Comparison of ENCODE assay signal across 20 mouse cellular contexts in the genomic region with DNA sequence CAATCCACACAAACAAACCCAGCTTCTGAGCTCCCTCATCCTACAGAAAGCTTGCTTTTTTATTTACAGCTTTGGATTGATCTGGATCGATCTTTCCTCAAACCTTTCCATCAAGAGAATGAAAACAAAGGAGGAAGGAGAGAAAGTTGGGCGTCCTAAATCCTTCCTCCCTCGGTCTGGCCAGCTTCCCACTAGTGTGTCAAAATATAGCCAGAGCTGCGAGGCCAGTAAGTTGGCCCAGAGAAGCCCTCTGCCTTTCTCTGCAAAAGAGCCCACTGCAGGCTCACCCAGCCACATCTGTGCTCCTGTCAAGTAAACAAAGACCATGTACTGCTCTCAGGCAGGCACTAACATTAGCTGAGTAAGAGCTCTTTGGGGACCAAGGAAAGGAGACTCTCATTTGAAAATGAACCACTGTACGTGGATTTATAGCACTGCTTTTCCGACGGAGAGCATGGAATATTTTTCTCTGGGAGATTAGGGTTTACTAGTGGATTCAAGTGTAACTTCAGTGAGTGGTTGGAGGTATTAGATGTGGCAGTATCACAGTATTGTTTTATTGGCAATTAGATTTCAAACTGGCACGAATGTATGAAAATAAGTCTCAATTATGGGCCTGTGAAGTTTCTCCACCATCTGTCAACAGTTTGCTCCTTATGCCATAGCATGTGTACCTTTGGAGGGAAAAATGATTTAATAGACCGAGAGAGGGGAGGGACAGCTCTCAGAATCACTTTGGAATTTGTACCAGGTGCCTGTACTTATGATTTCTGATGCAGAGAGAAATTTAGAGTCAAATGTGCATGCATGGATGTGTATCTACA.
DNase-seq lines count a peak whose midpoint lies in the region; ATAC-seq and TF ChIP-seq lines count a peak whose summit lies in the region.
"Had no signal": no experiment of that assay in that cellular context is flagged by ENCODE, and none has a peak within 500 bp of the region (broad histone marks: within the 10 kb centered on the region; RNA-seq: fewer than 3 reads in every experiment).

No protein-coding gene starts in this region.

- H3K36me3 ChIP-seq in hindbrain, embryonic 11.5 days (ENCODE audit: control insufficient read depth, insufficient read depth, low read length) = no peaks in the 10 kb centered on the region
- no peaks in the 10 kb centered on the region for H3K36me3 ChIP-seq in hindbrain, postnatal 0 days (ENCODE audit: insufficient read depth, low read length)
- H3K36me3 ChIP-seq in midbrain, embryonic 11.5 days (ENCODE audit: control insufficient read depth, insufficient read depth, low read length) = no peaks in the 10 kb centered on the region
- no peaks in the 10 kb centered on the region for H3K36me3 ChIP-seq in midbrain, embryonic 16.5 days (ENCODE audit: control insufficient read depth, insufficient read depth, low read length)
- H3K36me3 ChIP-seq in forebrain, embryonic 16.5 days (ENCODE audit: control insufficient read depth, insufficient read depth) = no peaks in the 10 kb centered on the region
- no peaks in the 10 kb centered on the region for H3K36me3 ChIP-seq in midbrain, postnatal 0 days (ENCODE audit: insufficient read depth, low read length)
- H3K36me3 ChIP-seq: embryonic facial prominence, embryonic 13.5 days; limb, embryonic 13.5 days had no signal

- 0 out of 2 replicates have a peak, but pooled peaks cover 2% of the 10 kb centered on the region for H3K4me1 ChIP-seq in hindbrain, embryonic 11.5 days (replicated peaks; ENCODE audit: control insufficient read depth, insufficient read depth, low read length)
- 0 out of 2 replicates have a peak, but pooled peaks cover 6% of the 10 kb centered on the region for H3K4me1 ChIP-seq in hindbrain, postnatal 0 days (ENCODE audit: insufficient read depth, low read length)
- no peaks in the 10 kb centered on the region for H3K4me1 ChIP-seq in midbrain, embryonic 11.5 days (ENCODE audit: control insufficient read depth, insufficient read depth, low read length)
- H3K4me1 ChIP-seq in midbrain, embryonic 16.5 days (ENCODE audit: control insufficient read depth, insufficient read depth, low read length) = no peaks in the 10 kb centered on the region
- H3K4me1 ChIP-seq in forebrain, embryonic 16.5 days (replicated peaks; ENCODE audit: control insufficient read depth, insufficient read depth, low read length) = peaks cover 24% of the 10 kb centered on the region
- H3K4me1 ChIP-seq in midbrain, postnatal 0 days (ENCODE audit: insufficient read depth, low read length) = no peaks in the 10 kb centered on the region
- H3K4me1 ChIP-seq: embryonic facial prominence, embryonic 13.5 days had no signal

- H3K27me3 ChIP-seq in hindbrain, embryonic 11.5 days (ENCODE audit: control insufficient read depth, insufficient read depth, low read length) = no peaks in the 10 kb centered on the region
- no peaks in the 10 kb centered on the region for H3K27me3 ChIP-seq in hindbrain, postnatal 0 days (ENCODE audit: insufficient read depth, low read length)
- no peaks in the 10 kb centered on the region for H3K27me3 ChIP-seq in midbrain, embryonic 11.5 days (ENCODE audit: control insufficient read depth, insufficient read depth, low read length)
- H3K27me3 ChIP-seq in midbrain, embryonic 16.5 days (ENCODE audit: control insufficient read depth, insufficient read depth, low read depth, low read length) = no peaks in the 10 kb centered on the region
- no peaks in the 10 kb centered on the region for H3K27me3 ChIP-seq in forebrain, embryonic 16.5 days (replicated peaks; ENCODE audit: control insufficient read depth, insufficient read depth, low read length)
- no peaks in the 10 kb centered on the region for H3K27me3 ChIP-seq in midbrain, postnatal 0 days (ENCODE audit: insufficient read depth, low read length)
- H3K27me3 ChIP-seq: embryonic facial prominence, embryonic 13.5 days; limb, embryonic 13.5 days had no signal

- ATAC-seq in hindbrain, embryonic 11.5 days (ENCODE audit: low FRiP score) = no peak
- ATAC-seq in hindbrain, postnatal 0 days = no peak
- no peak for ATAC-seq in midbrain, embryonic 11.5 days (ENCODE audit: low FRiP score)
- no peak for ATAC-seq in midbrain, embryonic 16.5 days
- ATAC-seq in forebrain, embryonic 16.5 days = peak; percentile 76
- ATAC-seq in midbrain, postnatal 0 days (ENCODE audit: low FRiP score) = no peak
- ATAC-seq: CD4-positive, CD25-positive, alpha-beta regulatory T cell, adult 4 months; intestine, embryonic 16.5 days had no signal

- H3K4me3 ChIP-seq in hindbrain, embryonic 11.5 days (ENCODE audit: low read depth, low read length) = no peak overlapping the region
- H3K4me3 ChIP-seq in hindbrain, postnatal 0 days (ENCODE audit: low read length) = no peak overlapping the region
- no peak overlapping the region for H3K4me3 ChIP-seq in midbrain, embryonic 11.5 days (ENCODE audit: low read depth, low read length)
- no peak overlapping the region for H3K4me3 ChIP-seq in midbrain, embryonic 16.5 days (ENCODE audit: low read depth, low read length)
- no peak overlapping the region for H3K4me3 ChIP-seq in forebrain, embryonic 16.5 days (replicated peaks; ENCODE audit: low read length)
- H3K4me3 ChIP-seq in midbrain, postnatal 0 days (ENCODE audit: low read depth, low read length) = no peak overlapping the region
- H3K4me3 ChIP-seq in gastrocnemius, adult 2 months = no peak overlapping the region
- H3K4me3 ChIP-seq: embryonic facial prominence, embryonic 13.5 days; limb, embryonic 13.5 days had no signal

- H3K27ac ChIP-seq in hindbrain, embryonic 11.5 days (ENCODE audit: low read depth, low read length) = 0 out of 2 replicates have a peak overlapping the region, but pooled peaks have one; percentile 3
- no peak overlapping the region; the same call in 1 of the 2 replicates for H3K27ac ChIP-seq in hindbrain, postnatal 0 days
- H3K27ac ChIP-seq in midbrain, embryonic 11.5 days (ENCODE audit: low read depth, low read length) = no peak overlapping the region
- no peak overlapping the region; the same call in 1 of the 2 replicates for H3K27ac ChIP-seq in midbrain, embryonic 16.5 days (ENCODE audit: low read length)
- H3K27ac ChIP-seq in forebrain, embryonic 16.5 days (ENCODE audit: low read length) = peak overlapping the region; percentile 71
- H3K27ac ChIP-seq in midbrain, postnatal 0 days (ENCODE audit: low read depth, low read length) = no peak overlapping the region
- H3K27ac ChIP-seq in gastrocnemius, adult 2 months = no peak overlapping the region
- H3K27ac ChIP-seq: embryonic facial prominence, embryonic 13.5 days; kidney, postnatal 0 days; macrophage had no signal

- DNase-seq in hindbrain, embryonic 11.5 days (ENCODE audit: low spot score) = peak; percentile 5
- DNase-seq in hindbrain, postnatal 0 days (ENCODE audit: low spot score) = no peak
- DNase-seq in midbrain, embryonic 11.5 days (ENCODE audit: low spot score, missing footprints) = peak; percentile 56
- DNase-seq in midbrain, postnatal 0 days (ENCODE audit: low spot score) = peak; percentile 13
- no peak for DNase-seq in spleen, postnatal 4 days (ENCODE audit: low spot score in 2 of 2)
- no peak for DNase-seq in gastrocnemius, adult 2 months
- DNase-seq: cerebellum, postnatal 14 days; gastrocnemius, postnatal 10 days; heart, postnatal 14 days; right cerebral cortex, adult 18-20 months; spleen, adult 18-20 months; thymus, postnatal 25 days had no signal

- TF ChIP-seq CTCF in hindbrain, postnatal 0 days (IDR thresholded peaks at IDR 0.05; ENCODE audit: low read depth) = no peak
- TF ChIP-seq CTCF in midbrain, postnatal 0 days (IDR thresholded peaks at IDR 0.05) = no peak
- no peak for TF ChIP-seq CTCF in gastrocnemius, adult 2 months (IDR thresholded peaks at IDR 0.05)

- WGBS in hindbrain, embryonic 11.5 days = 78% methylated on average over 9 of the region's 9 CpGs
- WGBS in hindbrain, postnatal 0 days = 38% methylated on average over 9 of the region's 9 CpGs
- 85% methylated on average over 9 of the region's 9 CpGs for WGBS in midbrain, embryonic 11.5 days
- WGBS in midbrain, embryonic 16.5 days = 63% methylated on average over 9 of the region's 9 CpGs
- 40% methylated on average over 9 of the region's 9 CpGs for WGBS in forebrain, embryonic 16.5 days
- 55% methylated on average over 9 of the region's 9 CpGs for WGBS in midbrain, postnatal 0 days

- H3K9me3 ChIP-seq in hindbrain, embryonic 11.5 days (ENCODE audit: control insufficient read depth, low read length) = no peaks in the 10 kb centered on the region
- H3K9me3 ChIP-seq in hindbrain, postnatal 0 days (ENCODE audit: low read length) = no peaks in the 10 kb centered on the region
- H3K9me3 ChIP-seq in midbrain, embryonic 11.5 days (ENCODE audit: control insufficient read depth, low read length) = no peaks in the 10 kb centered on the region
- H3K9me3 ChIP-seq in midbrain, embryonic 16.5 days (replicated peaks; ENCODE audit: control insufficient read depth, low read length, poor library complexity, severe bottlenecking) = no peaks in the 10 kb centered on the region
- H3K9me3 ChIP-seq in forebrain, embryonic 16.5 days (ENCODE audit: control insufficient read depth, low read length) = no peaks in the 10 kb centered on the region
- H3K9me3 ChIP-seq in midbrain, postnatal 0 days (ENCODE audit: low read length) = no peaks in the 10 kb centered on the region
- H3K9me3 ChIP-seq: embryonic facial prominence, embryonic 13.5 days; limb, embryonic 13.5 days had no signal

- no peak overlapping the region for H3K4me2 ChIP-seq in hindbrain, embryonic 11.5 days (replicated peaks; ENCODE audit: low read depth, low read length)
- H3K4me2 ChIP-seq in hindbrain, postnatal 0 days (ENCODE audit: low read depth, low read length) = no peak overlapping the region
- H3K4me2 ChIP-seq in midbrain, embryonic 11.5 days = no peak overlapping the region
- no peak overlapping the region for H3K4me2 ChIP-seq in midbrain, embryonic 16.5 days (ENCODE audit: low read length)
- no peak overlapping the region for H3K4me2 ChIP-seq in forebrain, embryonic 16.5 days (ENCODE audit: low read length)
- H3K4me2 ChIP-seq in midbrain, postnatal 0 days (ENCODE audit: low read depth, low read length, poor library complexity, severe bottlenecking) = no peak overlapping the region
- H3K4me2 ChIP-seq: embryonic facial prominence, embryonic 13.5 days; limb, embryonic 13.5 days had no signal

- intact Hi-C loops in gastrocnemius, adult 2 months (cut with DNase I) = no loop called here

- H3K9ac ChIP-seq in hindbrain, embryonic 11.5 days (ENCODE audit: low read depth, low read length) = no peak overlapping the region
- H3K9ac ChIP-seq in hindbrain, postnatal 0 days (replicated peaks; ENCODE audit: low read length) = no peak overlapping the region
- H3K9ac ChIP-seq in midbrain, embryonic 11.5 days (ENCODE audit: low read length) = no peak overlapping the region
- no peak overlapping the region for H3K9ac ChIP-seq in midbrain, embryonic 16.5 days (ENCODE audit: low read depth, low read length)
- no peak overlapping the region for H3K9ac ChIP-seq in forebrain, embryonic 16.5 days (replicated peaks; ENCODE audit: low read depth, low read length)
- H3K9ac ChIP-seq in midbrain, postnatal 0 days (replicated peaks; ENCODE audit: low read length, poor library complexity, severe bottlenecking) = no peak overlapping the region
- H3K9ac ChIP-seq: embryonic facial prominence, embryonic 13.5 days; limb, embryonic 13.5 days had no signal

Comparison
In these comparisons a context has a peak if more than half of its experiments do, and no peak if none do; other contexts are left out.
1. DNase-seq: peak in hindbrain, embryonic 11.5 days (single experiment), midbrain, embryonic 11.5 days (single experiment) and midbrain, postnatal 0 days (single experiment); none in hindbrain, postnatal 0 days (single experiment), spleen, postnatal 4 days (0 of 2) and gastrocnemius, adult 2 months (single experiment).
2. H3K27ac ChIP-seq: peak in hindbrain, embryonic 11.5 days (single experiment) and forebrain, embryonic 16.5 days (single experiment); none in hindbrain, postnatal 0 days (single experiment), midbrain, embryonic 11.5 days (single experiment), midbrain, embryonic 16.5 days (single experiment), midbrain, postnatal 0 days (single experiment) and gastrocnemius, adult 2 months (single experiment).